Mouse (Mus musculus): ENCODE results near the gene Rad54l2. TPM values are rescaled to one million over a fixed set of nuclear protein-coding genes. Genes with fewer than 3 reads are reported as not detected.

Gene Rad54l2
- polyA plus RNA-seq (2015; fragmentation: Nextera tagmentation; extraction: Ambion mirVana) = 5.2 and 6.4 TPM in 2 replicates

DNA sequence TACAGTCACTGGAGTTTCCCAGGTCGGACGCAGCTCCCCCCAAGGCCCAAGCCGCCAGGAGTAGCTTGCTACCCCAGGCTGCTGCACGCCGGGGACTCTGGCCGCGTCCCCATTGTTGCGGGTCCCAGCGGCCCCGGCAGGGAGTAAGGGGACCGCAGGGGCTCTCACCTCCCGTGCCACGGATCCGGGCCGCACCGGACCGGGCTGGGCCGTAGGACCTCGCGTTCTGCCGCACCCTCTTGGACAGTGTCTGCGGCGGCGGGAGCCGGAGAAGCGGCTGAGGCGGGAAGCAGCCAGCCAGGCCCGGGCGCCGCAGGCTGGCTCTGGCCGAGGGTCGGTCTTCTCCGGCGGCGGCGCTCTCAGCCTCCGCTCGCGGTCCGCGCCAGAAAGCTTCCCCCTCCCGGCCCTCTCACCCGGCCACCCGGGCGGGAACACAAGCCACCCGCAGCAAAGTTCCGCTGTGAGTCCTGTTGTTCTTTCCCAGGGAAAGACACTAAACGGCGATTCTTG, at the start of gene Rad54l2:
Gene Rad54l2, minus strand, starts transcription at position 383 of the 510 bp plus-strand sequence.
- Histone ChIP-seq H3K4me3 (ENCODE audit: low read depth, low read length) (peak within 1 kb of the TSS; percentile 100), H3K9ac (ENCODE audit: low read depth, low read length) (peak within 1 kb of the TSS; percentile 100), H3K27me3 (ENCODE audit: control insufficient read depth, insufficient read depth, low read depth, low read length) (no peaks in the 10 kb centered on the region), H3K4me2 (ENCODE audit: low read length) (peak within 1 kb of the TSS; percentile 97), H3K4me1 (ENCODE audit: control insufficient read depth, insufficient read depth, low read length) (peaks cover 23% of the 10 kb centered on the region), H3K36me3 (ENCODE audit: control insufficient read depth, insufficient read depth, low read length) (no peaks in the 10 kb centered on the region), H3K27ac (ENCODE audit: low read length) (peak within 1 kb of the TSS; percentile 87), H3K9me3 (replicated peaks; ENCODE audit: control insufficient read depth, low read length, poor library complexity, severe bottlenecking) (no peaks in the 10 kb centered on the region)
- peak; percentile 93 for ATAC-seq
- WGBS = under 1% methylated on average over 49 of the region's 49 CpGs

DNA sequence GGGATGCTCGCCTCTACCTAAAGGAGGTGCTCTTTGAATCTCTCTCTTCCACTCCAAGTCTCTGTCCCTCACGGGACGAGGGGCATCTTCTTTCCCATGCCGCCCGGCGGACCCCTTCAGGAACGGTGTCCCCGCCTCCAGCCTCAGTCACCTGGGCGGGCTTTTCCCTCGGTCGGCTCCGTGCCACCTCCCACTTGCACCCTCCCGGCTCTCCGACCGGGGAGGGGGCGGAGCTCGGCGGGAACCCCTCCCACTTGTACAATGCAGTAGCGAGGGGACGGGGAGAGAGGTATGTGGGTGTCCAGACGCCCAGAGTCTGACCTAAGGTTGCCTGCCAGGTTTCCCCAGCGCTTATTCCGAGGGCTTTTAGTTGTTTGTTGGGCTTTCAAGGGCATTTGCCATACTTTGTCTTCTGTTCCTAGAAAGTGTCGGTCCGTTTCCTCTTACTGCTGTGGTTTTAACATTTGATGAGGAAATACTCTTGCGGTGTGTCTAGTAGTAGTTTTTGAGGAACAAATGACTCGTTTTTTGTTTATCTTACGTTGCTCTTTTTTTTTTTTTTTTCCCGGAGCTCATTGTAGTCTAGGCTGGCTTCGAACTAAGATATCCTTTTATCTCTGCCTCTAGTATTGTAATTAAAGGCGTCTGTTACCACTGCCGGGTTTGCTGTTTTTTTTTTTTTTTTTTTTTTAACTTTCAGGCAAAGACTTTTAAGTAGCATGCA, 33.5 kb upstream of the Rad54l2 start:
- Histone ChIP-seq H3K9ac (ENCODE audit: low read depth, low read length) (peak overlapping the region; percentile 85), H3K4me1 (ENCODE audit: control insufficient read depth, insufficient read depth, low read length) (peaks cover 12% of the 10 kb centered on the region), H3K27ac (ENCODE audit: low read length) (peak overlapping the region; percentile 91), H3K27me3 (ENCODE audit: control insufficient read depth, insufficient read depth, low read depth, low read length) (no peaks in the 10 kb centered on the region), H3K36me3 (ENCODE audit: control insufficient read depth, insufficient read depth, low read length) (no peaks in the 10 kb centered on the region), H3K4me2 (ENCODE audit: low read length) (peak overlapping the region; percentile 97), H3K9me3 (replicated peaks; ENCODE audit: control insufficient read depth, low read length, poor library complexity, severe bottlenecking) (no peaks in the 10 kb centered on the region), H3K4me3 (ENCODE audit: low read depth, low read length) (peak overlapping the region; percentile 92)
- peak; percentile 59 for ATAC-seq
- WGBS = 2% methylated on average over 32 of the region's 32 CpGs

DNA sequence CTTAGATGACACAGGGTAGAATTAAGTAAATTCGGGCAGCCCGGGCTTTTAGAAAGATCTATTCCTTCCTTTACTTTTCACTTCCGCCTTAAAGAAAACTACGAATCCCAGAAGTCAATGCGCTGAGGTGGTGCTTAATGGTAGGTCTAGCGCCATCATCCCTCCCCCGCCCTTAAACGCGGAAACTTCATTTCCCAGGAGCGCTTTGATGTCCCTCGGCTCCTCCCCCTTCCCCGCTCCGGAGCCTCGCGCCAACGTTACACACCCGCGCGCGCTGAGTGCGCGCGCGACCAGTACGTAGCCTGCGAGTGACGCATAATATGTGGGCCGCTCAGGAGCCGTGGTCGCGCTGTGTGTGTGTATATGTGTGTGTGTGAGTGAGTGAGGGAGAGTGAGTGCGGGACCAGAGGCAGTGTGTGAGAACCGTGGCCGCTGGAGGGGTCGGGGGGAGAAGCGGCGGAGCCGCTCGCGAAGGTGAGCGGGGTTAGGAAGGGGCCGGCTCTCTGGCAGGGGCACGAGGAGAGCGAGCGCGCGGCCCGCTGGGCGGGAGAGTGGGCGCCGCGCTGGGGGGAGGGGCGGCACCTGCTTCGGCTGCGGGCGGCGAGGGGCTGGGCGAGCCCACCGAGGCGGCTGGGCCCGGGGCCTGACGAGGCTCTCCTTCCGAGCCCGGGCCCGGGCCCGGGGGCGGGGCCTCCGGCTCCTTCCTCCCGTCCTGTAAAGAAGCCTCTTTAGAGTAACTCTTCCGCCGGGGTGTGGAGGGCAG, 32.8 kb upstream of the Rad54l2 start, which contains the start of gene Dcaf1:
Gene Dcaf1, plus strand, starts transcription at position 257 of the 763 bp plus-strand sequence.
- Histone ChIP-seq H3K27ac (ENCODE audit: low read length) (peak within 1 kb of the TSS; percentile 91), H3K4me3 (ENCODE audit: low read depth, low read length) (peak within 1 kb of the TSS; percentile 92), H3K9ac (ENCODE audit: low read depth, low read length) (peak within 1 kb of the TSS; percentile 85), H3K27me3 (ENCODE audit: control insufficient read depth, insufficient read depth, low read depth, low read length) (no peaks in the 10 kb centered on the region), H3K9me3 (replicated peaks; ENCODE audit: control insufficient read depth, low read length, poor library complexity, severe bottlenecking) (no peaks in the 10 kb centered on the region), H3K36me3 (ENCODE audit: control insufficient read depth, insufficient read depth, low read length) (no peaks in the 10 kb centered on the region), H3K4me1 (ENCODE audit: control insufficient read depth, insufficient read depth, low read length) (peaks cover 12% of the 10 kb centered on the region), H3K4me2 (ENCODE audit: low read length) (peak within 1 kb of the TSS; percentile 97)
- ATAC-seq = peak; percentile 98
- under 1% methylated on average over 58 of the region's 71 CpGs for WGBS

DNA sequence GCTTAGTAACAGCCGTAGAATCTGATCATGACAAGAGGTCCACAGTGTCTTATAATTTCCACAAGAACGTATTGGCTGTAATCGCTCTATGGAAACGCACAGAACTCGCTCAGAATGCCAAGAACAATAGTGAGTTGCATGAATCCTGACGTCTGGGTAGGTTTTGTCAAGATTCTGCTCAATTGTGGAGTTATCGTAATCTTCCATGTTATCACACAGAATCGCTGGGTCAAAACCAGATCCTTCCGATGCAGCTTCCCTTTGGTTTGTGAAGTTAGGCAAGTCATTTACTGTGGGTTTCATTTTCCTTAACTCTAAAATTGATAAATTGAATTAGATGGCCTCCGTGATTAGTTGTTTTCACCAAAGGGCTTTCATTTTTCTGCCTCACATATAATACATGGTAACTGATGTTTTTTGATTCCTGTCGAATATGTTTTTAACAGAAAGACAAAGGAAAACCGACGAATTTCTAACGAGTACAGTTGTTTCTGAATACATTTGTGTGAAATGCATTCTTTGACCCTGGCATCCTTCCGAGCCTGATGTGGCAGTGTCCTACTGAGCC, 32.1 kb upstream of the Rad54l2 start:
- H3K9ac ChIP-seq (ENCODE audit: low read depth, low read length) = peak overlapping the region; percentile 61; the same call in 1 of the 2 replicates
- H3K27ac ChIP-seq (ENCODE audit: low read length) = peak overlapping the region; percentile 60; the same call in 1 of the 2 replicates
- no peaks in the 10 kb centered on the region for H3K9me3 ChIP-seq (replicated peaks; ENCODE audit: control insufficient read depth, low read length, poor library complexity, severe bottlenecking)
- 48% methylated on average over 15 of the region's 15 CpGs for WGBS
- H3K4me2 ChIP-seq (ENCODE audit: low read length) = peak overlapping the region; percentile 63
- no peak for ATAC-seq
- peak overlapping the region; percentile 92 for H3K4me3 ChIP-seq (ENCODE audit: low read depth, low read length)
- H3K27me3 ChIP-seq (ENCODE audit: control insufficient read depth, insufficient read depth, low read depth, low read length) = no peaks in the 10 kb centered on the region
- H3K36me3 ChIP-seq (ENCODE audit: control insufficient read depth, insufficient read depth, low read length) = no peaks in the 10 kb centered on the region
- peaks cover 12% of the 10 kb centered on the region for H3K4me1 ChIP-seq (ENCODE audit: control insufficient read depth, insufficient read depth, low read length)

DNA sequence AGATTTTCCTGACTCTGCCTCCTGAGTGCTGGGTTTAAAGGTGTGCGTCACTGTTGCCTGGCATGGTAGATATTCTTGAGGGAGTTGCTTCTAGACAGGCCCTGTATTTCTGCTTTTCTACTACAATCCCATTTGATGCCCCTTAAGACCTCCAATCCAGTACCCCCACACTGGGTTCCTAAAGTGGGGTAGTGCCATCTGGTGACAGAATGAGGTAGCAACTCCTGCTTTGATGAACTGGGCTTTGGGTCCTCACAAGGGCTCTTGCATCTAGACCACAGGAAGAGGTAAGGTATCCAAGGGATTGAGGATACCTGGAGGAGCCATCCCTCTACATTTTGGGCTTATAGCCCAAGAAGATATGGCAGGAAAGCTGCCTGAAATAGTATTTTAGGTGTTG, 30.2 kb upstream of the Rad54l2 start:
- H3K27ac ChIP-seq (ENCODE audit: low read length) = no peak overlapping the region
- ATAC-seq = no peak
- H3K27me3 ChIP-seq (ENCODE audit: control insufficient read depth, insufficient read depth, low read depth, low read length) = no peaks in the 10 kb centered on the region
- no peaks in the 10 kb centered on the region for H3K9me3 ChIP-seq (replicated peaks; ENCODE audit: control insufficient read depth, low read length, poor library complexity, severe bottlenecking)
- H3K4me3 ChIP-seq (ENCODE audit: low read depth, low read length) = no peak overlapping the region
- no peak overlapping the region for H3K4me2 ChIP-seq (ENCODE audit: low read length)
- no peak overlapping the region for H3K9ac ChIP-seq (ENCODE audit: low read depth, low read length)
- WGBS = 100% methylated on average over 1 of the region's 1 CpGs
- H3K36me3 ChIP-seq (ENCODE audit: control insufficient read depth, insufficient read depth, low read length) = no peaks in the 10 kb centered on the region
- H3K4me1 ChIP-seq (ENCODE audit: control insufficient read depth, insufficient read depth, low read length) = peaks cover 12% of the 10 kb centered on the region

DNA sequence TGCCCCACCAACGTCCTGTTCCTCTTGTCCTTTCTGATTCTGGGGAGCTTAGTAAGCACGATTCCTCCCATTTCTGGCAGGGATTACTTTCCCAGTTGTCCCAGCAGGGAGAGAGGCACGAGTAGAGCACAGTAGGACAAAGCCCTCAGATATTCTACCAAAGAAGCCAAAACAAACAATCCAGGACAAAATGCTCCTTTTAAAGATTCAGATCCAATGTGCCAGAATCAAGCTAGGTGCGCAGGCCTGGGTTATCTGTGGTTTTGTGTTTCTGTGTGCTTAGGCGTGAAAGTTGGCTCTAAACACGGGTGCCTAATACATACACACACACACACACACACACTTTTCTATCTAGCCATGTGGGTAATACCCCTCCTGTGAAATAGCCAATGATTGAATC, 29.2 kb upstream of the Rad54l2 start:
- H3K27me3 ChIP-seq (ENCODE audit: control insufficient read depth, insufficient read depth, low read depth, low read length) = no peaks in the 10 kb centered on the region
- H3K9ac ChIP-seq (ENCODE audit: low read depth, low read length) = no peak overlapping the region
- H3K4me3 ChIP-seq (ENCODE audit: low read depth, low read length) = no peak overlapping the region
- no peaks in the 10 kb centered on the region for H3K9me3 ChIP-seq (replicated peaks; ENCODE audit: control insufficient read depth, low read length, poor library complexity, severe bottlenecking)
- WGBS = 72% methylated on average over 6 of the region's 6 CpGs
- H3K27ac ChIP-seq (ENCODE audit: low read length) = no peak overlapping the region
- H3K4me2 ChIP-seq (ENCODE audit: low read length) = no peak overlapping the region
- peaks cover 11% of the 10 kb centered on the region for H3K4me1 ChIP-seq (ENCODE audit: control insufficient read depth, insufficient read depth, low read length)
- no peak for ATAC-seq
- H3K36me3 ChIP-seq (ENCODE audit: control insufficient read depth, insufficient read depth, low read length) = no peaks in the 10 kb centered on the region

DNA sequence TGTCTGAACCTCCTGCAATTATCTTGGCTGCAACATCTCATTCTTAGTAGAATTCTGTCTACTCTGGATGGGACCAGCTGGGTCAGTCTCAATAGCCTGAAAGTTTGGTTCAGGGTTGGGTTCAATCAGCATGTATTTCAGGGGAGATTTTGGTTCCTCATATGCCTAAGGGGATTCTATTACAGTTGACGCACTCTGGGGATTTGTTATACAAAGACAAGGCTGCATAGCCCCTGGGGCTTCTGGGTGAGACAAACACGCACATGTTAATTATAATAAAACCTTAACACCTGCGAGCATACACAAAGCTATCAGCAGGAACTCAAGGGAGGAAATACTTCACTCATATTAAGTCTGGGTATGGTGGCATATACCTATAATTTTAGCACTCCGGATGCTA, 17.5 kb upstream of the Rad54l2 start:
- Histone ChIP-seq H3K36me3 (ENCODE audit: control insufficient read depth, insufficient read depth, low read length) (no peaks in the 10 kb centered on the region), H3K4me2 (ENCODE audit: low read length) (no peak overlapping the region), H3K4me3 (ENCODE audit: low read depth, low read length) (no peak overlapping the region), H3K9ac (ENCODE audit: low read depth, low read length) (no peak overlapping the region), H3K4me1 (ENCODE audit: control insufficient read depth, insufficient read depth, low read length) (no peaks in the 10 kb centered on the region), H3K27ac (ENCODE audit: low read length) (no peak overlapping the region), H3K9me3 (replicated peaks; ENCODE audit: control insufficient read depth, low read length, poor library complexity, severe bottlenecking) (no peaks in the 10 kb centered on the region; the same call in 1 of the 2 replicates), H3K27me3 (ENCODE audit: control insufficient read depth, insufficient read depth, low read depth, low read length) (no peaks in the 10 kb centered on the region)
- WGBS = 74% methylated on average over 4 of the region's 4 CpGs
- ATAC-seq = no peak

DNA sequence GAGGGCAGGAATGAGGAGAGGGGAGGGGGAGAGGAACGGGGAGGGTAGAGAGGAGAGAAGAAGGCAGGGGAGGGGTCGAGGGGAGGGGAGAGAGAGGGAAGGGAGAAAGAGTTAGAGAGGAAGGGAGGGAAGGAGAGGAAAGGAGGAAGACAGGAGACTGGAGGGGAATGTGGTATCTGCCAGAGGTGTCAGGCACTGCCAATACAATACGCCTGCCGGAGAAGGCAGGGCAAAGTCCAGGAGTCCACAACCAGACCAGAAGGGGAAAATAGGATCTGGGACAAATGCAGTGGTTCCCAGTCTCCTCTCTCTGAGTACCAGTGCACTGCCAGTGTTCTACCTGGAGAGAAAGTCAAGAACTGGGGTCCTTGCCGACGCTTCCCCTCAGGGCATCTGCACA, 1.8 kb upstream of the Rad54l2 start:
- Histone ChIP-seq H3K9ac (ENCODE audit: low read depth, low read length) (no peak overlapping the region), H3K4me2 (ENCODE audit: low read length) (no peak overlapping the region), H3K4me3 (ENCODE audit: low read depth, low read length) (no peak overlapping the region), H3K36me3 (ENCODE audit: control insufficient read depth, insufficient read depth, low read length) (no peaks in the 10 kb centered on the region), H3K27ac (ENCODE audit: low read length) (no peak overlapping the region), H3K27me3 (ENCODE audit: control insufficient read depth, insufficient read depth, low read depth, low read length) (no peaks in the 10 kb centered on the region), H3K4me1 (ENCODE audit: control insufficient read depth, insufficient read depth, low read length) (peaks cover 23% of the 10 kb centered on the region), H3K9me3 (replicated peaks; ENCODE audit: control insufficient read depth, low read length, poor library complexity, severe bottlenecking) (no peaks in the 10 kb centered on the region)
- ATAC-seq = no peak
- 88% methylated on average over 6 of the region's 6 CpGs for WGBS
